Mouse (Mus musculus) stomach, postnatal 0 days (tissue): ENCODE measurements around the gene Fer.

Source experiments
- CTCF ChIP-seq: IDR thresholded peaks from 2 replicates; pipeline ENCODE4 v1.5.1; 2016; ENCODE audit warnings: antibody characterized with exemption, low read depth, mild to moderate bottlenecking, moderate library complexity
- EP300 ChIP-seq: optimal IDR thresholded peaks from 2 replicates; pipeline ENCODE3; 2016; ENCODE audit warnings: antibody characterized with exemption

DNA sequence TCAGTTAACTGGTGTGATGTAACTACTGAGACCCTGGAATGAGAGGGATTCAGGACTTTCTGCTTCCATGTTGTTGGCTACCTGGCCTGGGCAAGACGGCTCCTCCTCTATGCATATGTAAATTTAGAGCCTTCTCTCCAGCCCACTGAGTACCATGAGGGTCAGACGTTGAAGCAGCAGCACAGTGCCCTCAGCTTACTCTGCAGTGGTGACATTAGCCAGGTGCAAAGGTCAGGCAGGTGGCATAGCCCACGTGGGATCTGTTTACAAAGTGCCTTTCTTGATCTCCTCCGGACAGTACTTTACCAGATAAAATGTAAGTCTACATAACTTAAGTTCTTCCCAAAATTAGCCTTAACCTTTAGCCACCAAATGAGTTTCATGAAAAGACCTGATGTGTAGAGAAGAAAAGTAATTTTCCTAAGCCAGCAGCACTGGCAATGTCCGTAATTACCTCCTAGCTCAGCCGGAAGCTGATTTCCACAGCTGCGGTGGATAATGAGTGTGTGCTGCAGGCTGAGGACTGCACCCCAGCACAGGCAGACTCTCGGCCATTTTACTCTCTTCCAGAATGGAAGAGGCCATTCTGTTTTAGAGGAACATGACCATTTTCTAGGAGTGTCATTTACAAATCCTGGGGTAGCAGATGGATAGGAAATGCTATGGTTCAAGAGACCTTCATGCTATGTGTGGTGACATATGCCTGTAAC lies 273.2 kb downstream of the Fer start:
- TF ChIP-seq CTCF (no peak), EP300 (no peak)
